Mouse (Mus musculus): Measurements from ENCODE around the gene Ago3.

DNA sequence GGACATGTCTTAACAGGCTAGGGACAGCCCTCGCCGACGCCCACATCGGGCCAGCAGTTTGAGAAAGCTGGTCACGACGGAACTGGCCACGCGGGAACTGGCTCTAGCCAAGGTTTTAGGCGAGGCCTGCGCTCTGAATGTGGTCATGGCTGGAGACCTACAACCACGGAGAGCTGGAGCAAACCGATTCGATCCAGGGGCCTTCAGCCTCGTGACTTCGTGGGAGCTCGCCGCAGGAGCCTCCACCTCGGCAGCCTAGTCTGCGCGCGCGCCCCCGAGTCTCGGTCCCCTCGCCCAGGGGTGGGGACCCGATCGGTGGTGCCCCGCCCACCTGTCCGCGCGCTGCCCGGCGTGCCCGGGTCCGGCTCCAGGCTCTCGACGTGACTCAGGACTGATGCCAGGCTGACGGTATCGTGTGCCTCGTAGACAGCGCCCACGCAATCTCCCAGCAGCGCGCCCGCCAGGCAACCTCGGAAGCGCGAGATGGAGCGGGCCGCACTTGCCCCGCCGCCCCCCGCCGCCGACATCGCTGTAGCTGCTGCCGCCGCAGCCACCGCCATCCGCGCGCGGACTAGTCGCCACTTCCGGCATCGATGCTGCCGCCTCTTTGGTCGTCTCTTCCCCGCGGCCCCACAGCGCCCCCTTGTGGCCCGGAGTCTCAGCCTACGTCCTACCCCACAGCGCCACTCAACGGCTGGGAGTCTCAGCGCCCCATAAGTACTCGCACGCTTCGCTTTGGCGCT, 108.1 kb downstream of the Ago3 start, which contains the start of gene Adprhl2:
- peak; percentile 90 for TF ChIP-seq CTCF (conservative IDR thresholded peaks at IDR 0.05; ENCODE audit: low read length)
- no peak for TF ChIP-seq NANOG (IDR thresholded peaks at IDR 0.05; ENCODE audit: borderline replicate concordance, low read length)
- TF ChIP-seq POU5F1 (IDR thresholded peaks at IDR 0.05; ENCODE audit: borderline replicate concordance, low read length), result no peak

All from E14TG2a.4 (cell line).